Comparison of ENCODE assay signal across 11 mouse cellular contexts in genomic region chr9:122421911-122422310, GRCm38 (mm10).
"Had no signal": no experiment of that assay in that cellular context is flagged by ENCODE, and none has a peak within 500 bp of the region (broad histone marks: within the 10 kb centered on the region; RNA-seq: fewer than 3 reads in every experiment).

No protein-coding gene starts in this region.

- H3K4me3 ChIP-seq: limb, embryonic 13.5 days; midbrain, embryonic 13.5 days had no signal

- H3K36me3 ChIP-seq: limb, embryonic 13.5 days; midbrain, embryonic 13.5 days had no signal

- H3K4me2 ChIP-seq: limb, embryonic 13.5 days; midbrain, embryonic 13.5 days had no signal

- DNase-seq: kidney, adult 11 months; kidney, adult 9 months; kidney, postnatal 36 days; lung, adult 18-20 months; spleen, adult 18-20 months; thymus, adult 18-20 months; thymus, postnatal 14 days had no signal

- H3K4me1 ChIP-seq: limb, embryonic 13.5 days; midbrain, embryonic 13.5 days had no signal

- H3K9ac ChIP-seq: limb, embryonic 13.5 days; liver, embryonic 14.5 days; midbrain, embryonic 13.5 days had no signal

- H3K27ac ChIP-seq: kidney, postnatal 0 days; limb, embryonic 13.5 days; liver, embryonic 14.5 days; midbrain, embryonic 13.5 days had no signal

- H3K9me3 ChIP-seq: limb, embryonic 13.5 days; midbrain, embryonic 13.5 days had no signal
